Mouse (Mus musculus) cortical plate, adult 2 months (tissue): ENCODE data around the gene Golim4. TPM values are rescaled to one million over a fixed set of nuclear protein-coding genes. Genes with fewer than 3 reads are reported as not detected.

Experiments
- H3K27ac ChIP-seq: fragments of 200-500 bp; 2 replicates; pipeline ENCODE4 v1.5.1; 2012; ENCODE audit warnings: low read length, control low read depth, inconsistent platforms; ENCODE audit not compliant: insufficient read depth
- H3K4me1 ChIP-seq: fragments of 200-500 bp; 2 replicates; pipeline ENCODE4 v1.6.1; 2011; ENCODE audit warnings: low read length; ENCODE audit not compliant: control insufficient read depth, insufficient read depth
- H3K4me3 ChIP-seq: fragments of 200-500 bp; 2 replicates; pipeline ENCODE4 v1.5.1; 2011; ENCODE audit warnings: mild to moderate bottlenecking, low read length, control low read depth; ENCODE audit not compliant: insufficient read depth
- CTCF ChIP-seq: fragments of 200-500 bp; IDR thresholded peaks from 2 replicates; pipeline ENCODE4 v1.5.1; 2011; ENCODE audit warnings: mild to moderate bottlenecking, control low read depth, low read length; ENCODE audit not compliant: insufficient read depth; ENCODE audit errors: extremely low read depth
- POLR2A ChIP-seq: fragments of 200-500 bp; IDR thresholded peaks from 2 replicates; pipeline ENCODE4 v1.6.1; 2011; ENCODE audit warnings: mild to moderate bottlenecking, low read length, control low read depth; ENCODE audit not compliant: insufficient read depth; ENCODE audit errors: extremely low read depth
- polyA plus RNA-seq: library from polyadenylated mRNA; depleted of rRNA; stranded (reverse); fragments of >200 nt; gene quantifications from 2 replicates; pipeline ENCODE4 v1.2.3, GENCODE M21; 2012

Golim4 gene
- polyA plus RNA-seq, 1 experiment: 22.9 TPM

- peaks cover 2% of the 10 kb centered on the region; the same call in 1 of the 2 replicates for H3K4me1 ChIP-seq
- no peak for TF ChIP-seq POLR2A
- no peak for TF ChIP-seq CTCF
- H3K4me3 ChIP-seq: no peak overlapping the region
Measured at GRCm38 (mm10) chr3:75952328-75953060, 4.3 kb downstream of the Golim4 start.

GRCm38 (mm10) chr3:75950897-75951296 is 5.9 kb downstream of the Golim4 start:
- H3K27ac ChIP-seq: no peak overlapping the region
- no peak overlapping the region for H3K4me3 ChIP-seq
- TF ChIP-seq CTCF (no peak), POLR2A (no peak)
- H3K4me1 ChIP-seq: peaks cover 2% of the 10 kb centered on the region; the same call in 1 of the 2 replicates

More at GRCm38 (mm10) chr3:75952328-75953060, 4.3 kb downstream of the Golim4 start:
- H3K27ac ChIP-seq: no peak overlapping the region

- peaks cover 2% of the 10 kb centered on the region; the same call in 1 of the 2 replicates for H3K4me1 ChIP-seq
- no peak overlapping the region for H3K4me3 ChIP-seq
- no peak overlapping the region for H3K27ac ChIP-seq
- TF ChIP-seq CTCF: no peak
- no peak for TF ChIP-seq POLR2A
Measured at GRCm38 (mm10) chr3:75949358-75949757, 7.4 kb downstream of the Golim4 start.

- H3K4me1 ChIP-seq: no peaks in the 10 kb centered on the region
- TF ChIP-seq POLR2A: no peak
- TF ChIP-seq CTCF: no peak
- no peak overlapping the region for H3K27ac ChIP-seq
- H3K4me3 ChIP-seq: no peak overlapping the region
Measured at GRCm38 (mm10) chr3:75948541-75949095, 8.1 kb downstream of the Golim4 start.

GRCm38 (mm10) chr3:75948003-75948402 is 8.7 kb downstream of the Golim4 start:
- Histone ChIP-seq H3K27ac (no peak overlapping the region), H3K4me1 (no peaks in the 10 kb centered on the region), H3K4me3 (no peak overlapping the region)
- no peak for TF ChIP-seq CTCF

GRCm38 (mm10) chr3:75942303-75943060 is 14.3 kb downstream of the Golim4 start:
- no peaks in the 10 kb centered on the region; the same call in 1 of the 2 replicates for H3K4me1 ChIP-seq
- H3K4me3 ChIP-seq: no peak overlapping the region
- TF ChIP-seq CTCF: no peak
- no peak for TF ChIP-seq POLR2A
- no peak overlapping the region for H3K27ac ChIP-seq

GRCm38 (mm10) chr3:75941864-75942263 is 14.9 kb downstream of the Golim4 start:
- TF ChIP-seq POLR2A (no peak), CTCF (no peak)

GRCm38 (mm10) chr3:75936152-75936551 is 20.6 kb downstream of the Golim4 start:
- TF ChIP-seq CTCF (no peak), POLR2A (no peak)
- no peaks in the 10 kb centered on the region for H3K4me1 ChIP-seq
- no peak overlapping the region for H3K4me3 ChIP-seq
- no peak overlapping the region for H3K27ac ChIP-seq

More at GRCm38 (mm10) chr3:75941864-75942263, 14.9 kb downstream of the Golim4 start:
- no peaks in the 10 kb centered on the region; the same call in 1 of the 2 replicates for H3K4me1 ChIP-seq
- no peak overlapping the region for H3K27ac ChIP-seq
- no peak overlapping the region for H3K4me3 ChIP-seq

GRCm38 (mm10) chr3:75930659-75931225 is 26.0 kb downstream of the Golim4 start:
- Histone ChIP-seq H3K4me1 (no peaks in the 10 kb centered on the region; the same call in 1 of the 2 replicates), H3K27ac (no peak overlapping the region), H3K4me3 (no peak overlapping the region)
- TF ChIP-seq POLR2A (no peak), CTCF (no peak)
